Mouse (Mus musculus): ENCODE measurements around the gene Zbtb40. TPM values are rescaled to one million over a fixed set of nuclear protein-coding genes. Genes with fewer than 3 reads are reported as not detected.
A peak's percentile ranks its signal among the peaks of the same experiment; 100 is the strongest.

Gene Zbtb40
- polyA plus RNA-seq, 1 experiment: 8.8 TPM

GRCm38 (mm10) chr4:137047840-137048549 lies 606 bp downstream of the Zbtb40 start:
- H3K27ac ChIP-seq (ENCODE audit: insufficient read depth, low read length): peak overlapping the region; percentile 4; the same call in 1 of the 2 replicates
- H3K4me1 ChIP-seq (ENCODE audit: control insufficient read depth, insufficient read depth, insufficient read length): no peaks in the 10 kb centered on the region
- H3K4me3 ChIP-seq (ENCODE audit: extremely low read depth, insufficient read depth, insufficient read length): peak overlapping the region; percentile 84
- DNase-seq (ENCODE audit: low read depth in 1 of 2, low spot score in 2 of 2): no peak
- H3K36me3 ChIP-seq (ENCODE audit: control insufficient read depth, insufficient read depth, low read length): no peaks in the 10 kb centered on the region
- WGBS: under 1% methylated on average over 52 of the region's 52 CpGs
- no peaks in the 10 kb centered on the region for H3K27me3 ChIP-seq (ENCODE audit: control insufficient read depth, insufficient read depth, low read length)
- TF ChIP-seq CTCF (IDR thresholded peaks at IDR 0.05; ENCODE audit: extremely low read depth, insufficient read depth, insufficient read length, insufficient replicate concordance) (no peak), POLR2A (IDR thresholded peaks at IDR 0.05; ENCODE audit: low read depth, low read length) (no peak)

GRCm38 (mm10) chr4:137046110-137046509 lies 2.5 kb downstream of the Zbtb40 start:
- no peak for TF ChIP-seq CTCF (IDR thresholded peaks at IDR 0.05; ENCODE audit: extremely low read depth, insufficient read depth, insufficient read length, insufficient replicate concordance)
- Histone ChIP-seq H3K4me3 (ENCODE audit: extremely low read depth, insufficient read depth, insufficient read length) (no peak overlapping the region), H3K27ac (ENCODE audit: insufficient read depth, low read length) (no peak overlapping the region), H3K27me3 (ENCODE audit: control insufficient read depth, insufficient read depth, low read length) (no peaks in the 10 kb centered on the region), H3K4me1 (ENCODE audit: control insufficient read depth, insufficient read depth, insufficient read length) (no peaks in the 10 kb centered on the region), H3K36me3 (ENCODE audit: control insufficient read depth, insufficient read depth, low read length) (no peaks in the 10 kb centered on the region)
- 94% methylated on average over 5 of the region's 5 CpGs for WGBS
- no peak for DNase-seq (ENCODE audit: low read depth in 1 of 2, low spot score in 2 of 2)

GRCm38 (mm10) chr4:137044516-137044915 lies 4.1 kb downstream of the Zbtb40 start:
- Histone ChIP-seq H3K27me3 (ENCODE audit: control insufficient read depth, insufficient read depth, low read length) (no peaks in the 10 kb centered on the region), H3K4me1 (ENCODE audit: control insufficient read depth, insufficient read depth, insufficient read length) (no peaks in the 10 kb centered on the region), H3K36me3 (ENCODE audit: control insufficient read depth, insufficient read depth, low read length) (no peaks in the 10 kb centered on the region), H3K4me3 (ENCODE audit: extremely low read depth, insufficient read depth, insufficient read length) (no peak overlapping the region), H3K27ac (ENCODE audit: insufficient read depth, low read length) (no peak overlapping the region)
- DNase-seq (ENCODE audit: low read depth in 1 of 2, low spot score in 2 of 2): no peak
- WGBS: 86% methylated on average over 5 of the region's 5 CpGs
- TF ChIP-seq CTCF (IDR thresholded peaks at IDR 0.05; ENCODE audit: extremely low read depth, insufficient read depth, insufficient read length, insufficient replicate concordance) (no peak), POLR2A (IDR thresholded peaks at IDR 0.05; ENCODE audit: low read depth, low read length) (no peak)

DNA sequence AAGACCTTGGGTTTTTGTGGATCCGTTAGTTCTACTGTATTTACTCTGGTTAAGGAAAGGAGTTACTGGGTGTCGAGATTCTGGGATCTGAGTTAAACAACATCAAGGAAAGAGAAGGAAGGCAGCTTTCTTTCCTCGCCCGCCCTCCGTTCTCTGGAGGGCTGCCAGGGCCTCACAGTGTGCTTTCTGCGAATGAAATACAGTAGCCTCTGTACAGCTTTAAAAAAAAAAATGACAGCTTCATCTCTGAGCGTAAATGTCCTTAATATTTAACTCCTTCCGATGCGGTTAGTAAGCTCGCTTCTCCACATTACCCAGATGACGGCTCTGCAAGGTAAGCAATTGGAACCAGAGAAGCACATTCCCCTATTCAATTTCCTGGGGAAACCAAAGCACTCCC lies 4.8 kb downstream of the Zbtb40 start:
- DNase-seq (ENCODE audit: low read depth in 1 of 2, low spot score in 2 of 2): no peak
- H3K4me1 ChIP-seq (ENCODE audit: control insufficient read depth, insufficient read depth, insufficient read length): no peaks in the 10 kb centered on the region
- no peak for TF ChIP-seq CTCF (IDR thresholded peaks at IDR 0.05; ENCODE audit: extremely low read depth, insufficient read depth, insufficient read length, insufficient replicate concordance)
- no peak for TF ChIP-seq POLR2A (IDR thresholded peaks at IDR 0.05; ENCODE audit: low read depth, low read length)
- H3K27ac ChIP-seq (ENCODE audit: insufficient read depth, low read length): no peak overlapping the region
- no peak overlapping the region for H3K4me3 ChIP-seq (ENCODE audit: extremely low read depth, insufficient read depth, insufficient read length)
- WGBS: 90% methylated on average over 11 of the region's 11 CpGs
- H3K36me3 ChIP-seq (ENCODE audit: control insufficient read depth, insufficient read depth, low read length): no peaks in the 10 kb centered on the region
- no peaks in the 10 kb centered on the region for H3K27me3 ChIP-seq (ENCODE audit: control insufficient read depth, insufficient read depth, low read length)

DNA sequence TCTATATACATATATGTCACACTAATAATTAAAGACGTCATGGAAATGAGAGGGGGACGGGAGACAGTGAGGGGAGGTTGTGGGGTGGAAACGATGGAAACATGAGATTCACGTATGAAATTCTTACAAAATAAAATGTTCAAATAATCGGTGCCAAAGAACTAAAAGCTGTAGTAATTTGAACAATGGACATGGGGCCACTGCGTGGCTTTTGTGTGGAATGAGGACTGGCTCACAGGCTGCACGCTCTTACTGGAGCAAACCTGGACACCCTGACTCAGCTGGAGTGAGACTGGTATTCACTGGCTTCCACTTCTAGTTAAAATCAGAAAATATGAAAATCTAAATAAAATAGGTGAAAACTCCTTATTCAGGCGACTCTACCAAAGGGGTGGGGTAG lies 6.6 kb downstream of the Zbtb40 start:
- WGBS: 93% methylated on average over 8 of the region's 8 CpGs
- Histone ChIP-seq H3K4me1 (ENCODE audit: control insufficient read depth, insufficient read depth, insufficient read length) (no peaks in the 10 kb centered on the region), H3K27me3 (ENCODE audit: control insufficient read depth, insufficient read depth, low read length) (no peaks in the 10 kb centered on the region), H3K4me3 (ENCODE audit: extremely low read depth, insufficient read depth, insufficient read length) (no peak overlapping the region), H3K36me3 (ENCODE audit: control insufficient read depth, insufficient read depth, low read length) (no peaks in the 10 kb centered on the region), H3K27ac (ENCODE audit: insufficient read depth, low read length) (no peak overlapping the region)
- DNase-seq (ENCODE audit: low read depth in 1 of 2, low spot score in 2 of 2): no peak
- TF ChIP-seq CTCF (IDR thresholded peaks at IDR 0.05; ENCODE audit: extremely low read depth, insufficient read depth, insufficient read length, insufficient replicate concordance) (no peak), POLR2A (IDR thresholded peaks at IDR 0.05; ENCODE audit: low read depth, low read length) (no peak)

- TF ChIP-seq POLR2A (IDR thresholded peaks at IDR 0.05; ENCODE audit: low read depth, low read length) (no peak), CTCF (IDR thresholded peaks at IDR 0.05; ENCODE audit: extremely low read depth, insufficient read depth, insufficient read length, insufficient replicate concordance) (no peak)
- Histone ChIP-seq H3K4me1 (ENCODE audit: control insufficient read depth, insufficient read depth, insufficient read length) (no peaks in the 10 kb centered on the region), H3K36me3 (ENCODE audit: control insufficient read depth, insufficient read depth, low read length) (no peaks in the 10 kb centered on the region), H3K27me3 (ENCODE audit: control insufficient read depth, insufficient read depth, low read length) (no peaks in the 10 kb centered on the region), H3K4me3 (ENCODE audit: extremely low read depth, insufficient read depth, insufficient read length) (no peak overlapping the region), H3K27ac (ENCODE audit: insufficient read depth, low read length) (no peak overlapping the region)
- 91% methylated on average over 10 of the region's 10 CpGs for WGBS
- DNase-seq (ENCODE audit: low read depth in 1 of 2, low spot score in 2 of 2): no peak
Observed at GRCm38 (mm10) chr4:137041161-137041621, 7.4 kb downstream of the Zbtb40 start.

DNA sequence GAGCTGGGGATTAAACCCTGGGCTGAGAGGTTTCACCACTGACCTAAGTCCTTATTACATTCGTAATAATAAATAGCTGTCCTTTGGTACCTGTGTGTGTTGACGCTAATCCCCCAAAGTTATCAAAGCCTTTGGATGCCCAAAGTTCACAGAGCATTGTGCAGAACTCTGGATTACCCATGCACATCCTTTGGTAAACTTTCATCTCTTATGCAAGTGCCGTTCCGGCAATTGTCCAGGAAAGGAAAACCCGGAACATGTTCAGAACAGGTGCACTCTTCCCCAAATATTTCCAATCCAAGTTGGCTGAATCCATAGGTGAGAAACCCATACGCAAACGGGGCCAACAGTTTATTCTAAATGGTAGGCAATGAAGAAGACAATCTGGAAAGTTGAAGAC lies 9.2 kb downstream of the Zbtb40 start:
- WGBS: 93% methylated on average over 7 of the region's 7 CpGs
- Histone ChIP-seq H3K36me3 (ENCODE audit: control insufficient read depth, insufficient read depth, low read length) (no peaks in the 10 kb centered on the region), H3K4me3 (ENCODE audit: extremely low read depth, insufficient read depth, insufficient read length) (no peak overlapping the region), H3K27me3 (ENCODE audit: control insufficient read depth, insufficient read depth, low read length) (no peaks in the 10 kb centered on the region), H3K4me1 (ENCODE audit: control insufficient read depth, insufficient read depth, insufficient read length) (no peaks in the 10 kb centered on the region), H3K27ac (ENCODE audit: insufficient read depth, low read length) (no peak overlapping the region)
- DNase-seq (ENCODE audit: low read depth in 1 of 2, low spot score in 2 of 2): no peak
- TF ChIP-seq CTCF (IDR thresholded peaks at IDR 0.05; ENCODE audit: extremely low read depth, insufficient read depth, insufficient read length, insufficient replicate concordance): no peak
- no peak for TF ChIP-seq POLR2A (IDR thresholded peaks at IDR 0.05; ENCODE audit: low read depth, low read length)

Measured in spleen, adult 2 months (tissue).